Mouse (Mus musculus): ENCODE measurements at regions not wholly inside any gene's neighbourhood (a gene's known extent, or its start where the extent isn't known, plus 50 kb on each side); places are given as distances from the start of the nearest gene placed in this dataset.

DNA sequence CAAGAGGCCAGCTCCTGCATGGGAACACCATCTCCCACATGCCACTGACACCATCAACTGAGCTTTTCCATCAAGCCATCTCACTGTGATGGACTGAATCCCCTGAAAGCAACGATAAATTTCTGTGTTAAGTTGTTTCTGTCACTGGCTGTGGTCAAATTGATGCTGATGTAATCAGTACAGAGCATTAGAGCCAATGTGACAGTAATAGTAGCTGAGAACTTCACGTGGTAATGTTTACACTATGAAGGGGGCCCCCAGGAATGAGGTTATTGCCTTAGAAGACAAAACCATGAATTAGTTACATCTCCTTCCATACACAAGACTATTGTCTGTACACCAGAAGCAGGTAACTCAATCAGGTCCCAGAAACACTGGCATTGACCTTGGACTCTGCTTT, 264.5 kb downstream of the Trib2 start:
- Histone ChIP-seq H3ac (ENCODE audit: control insufficient read depth, insufficient read length) (no peak overlapping the region), H3K79me2 (ENCODE audit: control insufficient read depth, insufficient read depth) (no peaks in the 10 kb centered on the region), H3K4me3 (no peak overlapping the region), H3K4me2 (ENCODE audit: low read depth) (no peak overlapping the region), H3K27me3 (ENCODE audit: control insufficient read depth, insufficient read depth, insufficient read length) (no peaks in the 10 kb centered on the region), H3K36me3 (ENCODE audit: control insufficient read depth, insufficient read depth) (no peaks in the 10 kb centered on the region)
- TF ChIP-seq USF1 (IDR thresholded peaks at IDR 0.05; ENCODE audit: low read depth) (no peak), REST (IDR thresholded peaks at IDR 0.05; ENCODE audit: insufficient read depth, insufficient read length) (no peak), POLR2A (IDR thresholded peaks at IDR 0.05; ENCODE audit: insufficient read length, low read depth) (no peak), CEBPB (IDR thresholded peaks at IDR 0.05; ENCODE audit: insufficient read depth, poor library complexity, severe bottlenecking) (no peak), E2F4 (IDR thresholded peaks at IDR 0.05; ENCODE audit: insufficient read depth) (no peak), POLR2AphosphoS2 (IDR thresholded peaks at IDR 0.05; ENCODE audit: insufficient read length, low read depth) (no peak), MYOD1 (IDR thresholded peaks at IDR 0.05; ENCODE audit: control insufficient read depth in 1 of 3, insufficient read length in 2 of 3, low read depth in 2 of 3) (no peak)

DNA sequence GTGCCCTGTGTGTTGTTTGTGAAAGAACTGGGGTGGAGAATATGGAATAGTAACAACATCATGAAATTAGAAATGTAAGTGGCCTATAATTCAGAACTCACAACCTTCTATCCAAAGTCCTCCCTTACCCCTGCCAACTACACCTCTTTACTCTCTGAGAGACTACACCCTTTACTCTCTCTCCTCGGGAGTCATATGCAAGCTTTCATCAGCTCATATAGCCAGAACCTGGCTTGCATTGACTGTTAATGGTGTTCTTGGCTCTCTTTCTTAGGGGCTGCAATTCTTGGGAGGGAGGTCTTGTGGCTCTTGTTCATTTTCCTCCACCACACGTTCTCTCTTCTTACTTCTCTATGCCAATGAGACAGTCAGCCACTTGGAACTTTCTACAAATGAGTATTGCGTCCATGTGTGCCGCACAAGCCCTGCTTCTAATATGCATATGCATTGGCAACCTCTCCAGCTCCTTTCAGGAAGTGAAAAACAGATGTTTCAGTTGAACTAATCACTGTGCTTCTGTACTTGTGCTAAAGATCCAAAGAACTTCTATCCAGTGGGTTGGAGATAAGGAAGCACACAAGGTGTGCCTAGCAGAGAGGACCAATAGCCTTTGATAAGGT, 265.3 kb downstream of the Trib2 start:
- Histone ChIP-seq H3ac (ENCODE audit: control insufficient read depth, insufficient read length) (no peak overlapping the region), H3K79me2 (ENCODE audit: control insufficient read depth, insufficient read depth) (no peaks in the 10 kb centered on the region), H3K4me3 (no peak overlapping the region), H3K4me2 (ENCODE audit: low read depth) (no peak overlapping the region), H3K27me3 (ENCODE audit: control insufficient read depth, insufficient read depth, insufficient read length) (no peaks in the 10 kb centered on the region), H3K36me3 (ENCODE audit: control insufficient read depth, insufficient read depth) (no peaks in the 10 kb centered on the region)
- TF ChIP-seq REST (IDR thresholded peaks at IDR 0.05; ENCODE audit: insufficient read depth, insufficient read length) (no peak), MAX (IDR thresholded peaks at IDR 0.05; ENCODE audit: low read depth) (no peak), MYOD1 (IDR thresholded peaks at IDR 0.05; ENCODE audit: control insufficient read depth in 1 of 3, insufficient read length in 2 of 3, low read depth in 2 of 3) (no peak), CEBPB (IDR thresholded peaks at IDR 0.05; ENCODE audit: insufficient read depth, poor library complexity, severe bottlenecking) (no peak), TCF12 (IDR thresholded peaks at IDR 0.05; ENCODE audit: insufficient read depth, poor library complexity, severe bottlenecking) (no peak), SRF (IDR thresholded peaks at IDR 0.05; ENCODE audit: control insufficient read depth, insufficient read length, low read depth) (no peak), MYOG (IDR thresholded peaks at IDR 0.05; ENCODE audit: control insufficient read depth in 1 of 3, insufficient read depth in 1 of 3, insufficient read length in 2 of 3, low read depth in 2 of 3) (no peak), USF1 (IDR thresholded peaks at IDR 0.05; ENCODE audit: low read depth) (no peak), POLR2AphosphoS2 (IDR thresholded peaks at IDR 0.05; ENCODE audit: insufficient read length, low read depth) (no peak)

DNA sequence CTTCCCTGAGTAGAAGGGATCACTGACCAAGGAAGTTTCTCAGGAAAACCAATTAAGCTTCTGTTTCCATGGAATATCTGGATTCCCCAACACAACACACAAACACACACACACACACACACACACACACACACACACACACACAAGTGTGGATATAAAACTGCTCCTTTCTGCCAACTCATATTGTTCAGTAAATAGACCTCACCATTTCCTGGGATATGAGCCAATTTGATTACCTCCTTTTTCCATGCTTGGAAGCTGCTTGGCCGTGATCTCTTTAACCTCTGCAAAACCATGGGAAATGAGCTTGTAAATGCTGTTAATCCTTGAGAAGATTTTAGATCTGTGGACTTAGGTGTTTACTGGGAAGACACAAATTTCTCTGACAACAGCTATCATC, 272.4 kb downstream of the Trib2 start:
- Histone ChIP-seq H3K27me3 (ENCODE audit: control insufficient read depth, insufficient read depth, insufficient read length) (no peaks in the 10 kb centered on the region), H3ac (ENCODE audit: control insufficient read depth, insufficient read length) (no peak overlapping the region), H3K4me2 (ENCODE audit: low read depth) (no peak overlapping the region), H3K4me3 (no peak overlapping the region), H3K36me3 (ENCODE audit: control insufficient read depth, insufficient read depth) (no peaks in the 10 kb centered on the region), H3K79me2 (ENCODE audit: control insufficient read depth, insufficient read depth) (no peaks in the 10 kb centered on the region)
- TF ChIP-seq MYOD1 (IDR thresholded peaks at IDR 0.05; ENCODE audit: control insufficient read depth in 1 of 3, insufficient read length in 2 of 3, low read depth in 2 of 3), result no peak
- TF ChIP-seq POLR2AphosphoS2 (IDR thresholded peaks at IDR 0.05; ENCODE audit: insufficient read length, low read depth), result no peak
- no peak for TF ChIP-seq CEBPB (IDR thresholded peaks at IDR 0.05; ENCODE audit: insufficient read depth, poor library complexity, severe bottlenecking)
- TF ChIP-seq E2F4 (IDR thresholded peaks at IDR 0.05; ENCODE audit: insufficient read depth), result no peak
- no peak for TF ChIP-seq SRF (IDR thresholded peaks at IDR 0.05; ENCODE audit: control insufficient read depth, insufficient read length, low read depth)
- TF ChIP-seq POLR2A (IDR thresholded peaks at IDR 0.05; ENCODE audit: insufficient read length, low read depth), result no peak
- no peak for TF ChIP-seq TCF12 (IDR thresholded peaks at IDR 0.05; ENCODE audit: insufficient read depth, poor library complexity, severe bottlenecking)
- no peak for TF ChIP-seq MAX (IDR thresholded peaks at IDR 0.05; ENCODE audit: low read depth)
- no peak for TF ChIP-seq TCF3 (IDR thresholded peaks at IDR 0.05; ENCODE audit: insufficient read length, low read depth)

DNA sequence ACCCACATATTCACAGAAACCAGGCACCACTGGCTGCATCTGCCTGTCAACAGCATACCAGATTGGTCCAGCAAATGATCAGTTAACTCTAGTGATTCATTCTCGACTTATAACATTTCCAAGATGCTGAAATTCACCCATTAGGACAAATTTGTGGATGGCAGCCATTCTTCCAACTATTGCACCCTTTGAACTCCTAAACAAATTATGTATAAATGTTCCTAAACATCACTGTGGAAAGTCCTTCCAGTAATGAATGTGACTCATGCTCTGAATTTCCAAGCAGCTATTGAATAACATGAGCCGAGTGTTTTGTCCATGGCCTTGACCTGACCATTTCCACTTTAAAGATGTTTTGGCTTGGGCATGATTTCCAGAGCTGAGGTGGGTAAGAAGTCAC, 274.2 kb downstream of the Trib2 start:
- TF ChIP-seq REST (IDR thresholded peaks at IDR 0.05; ENCODE audit: insufficient read depth, insufficient read length) (no peak), TCF12 (IDR thresholded peaks at IDR 0.05; ENCODE audit: insufficient read depth, poor library complexity, severe bottlenecking) (no peak), POLR2AphosphoS2 (IDR thresholded peaks at IDR 0.05; ENCODE audit: insufficient read length, low read depth) (no peak), MYOG (IDR thresholded peaks at IDR 0.05; ENCODE audit: control insufficient read depth in 1 of 3, insufficient read depth in 1 of 3, insufficient read length in 2 of 3, low read depth in 2 of 3) (no peak), MYOD1 (IDR thresholded peaks at IDR 0.05; ENCODE audit: control insufficient read depth in 1 of 3, insufficient read length in 2 of 3, low read depth in 2 of 3) (no peak), E2F4 (IDR thresholded peaks at IDR 0.05; ENCODE audit: insufficient read depth) (no peak), SRF (IDR thresholded peaks at IDR 0.05; ENCODE audit: control insufficient read depth, insufficient read length, low read depth) (no peak), TCF3 (IDR thresholded peaks at IDR 0.05; ENCODE audit: insufficient read length, low read depth) (no peak), POLR2A (IDR thresholded peaks at IDR 0.05; ENCODE audit: insufficient read length, low read depth) (no peak), USF1 (IDR thresholded peaks at IDR 0.05; ENCODE audit: low read depth) (no peak), CEBPB (IDR thresholded peaks at IDR 0.05; ENCODE audit: insufficient read depth, poor library complexity, severe bottlenecking) (no peak), MAX (IDR thresholded peaks at IDR 0.05; ENCODE audit: low read depth) (no peak)
- H3ac ChIP-seq (ENCODE audit: control insufficient read depth, insufficient read length), result no peak overlapping the region
- no peaks in the 10 kb centered on the region for H3K79me2 ChIP-seq (ENCODE audit: control insufficient read depth, insufficient read depth)
- no peak overlapping the region for H3K4me3 ChIP-seq
- H3K4me2 ChIP-seq (ENCODE audit: low read depth), result no peak overlapping the region
- H3K36me3 ChIP-seq (ENCODE audit: control insufficient read depth, insufficient read depth), result no peaks in the 10 kb centered on the region
- no peaks in the 10 kb centered on the region for H3K27me3 ChIP-seq (ENCODE audit: control insufficient read depth, insufficient read depth, insufficient read length)

DNA sequence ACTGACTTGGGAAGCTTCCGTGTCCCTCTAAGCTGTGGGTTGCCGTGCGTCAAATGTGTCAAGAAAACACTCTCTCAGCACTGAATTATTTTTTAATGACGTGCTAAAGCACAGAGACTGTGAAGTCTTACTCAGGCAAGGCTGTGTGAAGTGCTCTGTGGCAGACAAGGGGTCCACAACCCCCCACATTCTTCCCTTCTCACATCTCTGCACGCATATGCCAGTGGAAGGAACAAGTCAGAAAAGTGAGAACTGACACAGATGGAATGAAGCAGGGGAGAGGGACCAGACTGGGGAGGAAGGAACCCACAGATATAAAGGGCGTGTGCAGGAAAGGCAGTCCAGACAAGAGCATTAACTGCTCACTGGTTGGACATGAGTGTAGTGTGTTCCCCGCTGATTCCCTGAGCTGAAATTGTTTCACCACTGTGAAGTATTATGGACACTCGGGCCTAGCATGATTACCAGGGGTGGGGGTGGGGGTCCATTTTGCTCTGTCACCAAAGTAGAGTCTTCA, 279.8 kb downstream of the Trib2 start:
- H3K79me2 ChIP-seq (ENCODE audit: control insufficient read depth, insufficient read depth), result no peaks in the 10 kb centered on the region
- TF ChIP-seq MYOD1 (IDR thresholded peaks at IDR 0.05; ENCODE audit: control insufficient read depth in 1 of 3, insufficient read length in 2 of 3, low read depth in 2 of 3) (no peak), REST (IDR thresholded peaks at IDR 0.05; ENCODE audit: insufficient read depth, insufficient read length) (no peak), TCF12 (IDR thresholded peaks at IDR 0.05; ENCODE audit: insufficient read depth, poor library complexity, severe bottlenecking) (no peak), CEBPB (IDR thresholded peaks at IDR 0.05; ENCODE audit: insufficient read depth, poor library complexity, severe bottlenecking) (no peak), MAX (IDR thresholded peaks at IDR 0.05; ENCODE audit: low read depth) (no peak), TCF3 (IDR thresholded peaks at IDR 0.05; ENCODE audit: insufficient read length, low read depth) (no peak), SRF (IDR thresholded peaks at IDR 0.05; ENCODE audit: control insufficient read depth, insufficient read length, low read depth) (no peak), MYOG (IDR thresholded peaks at IDR 0.05; ENCODE audit: control insufficient read depth in 1 of 3, insufficient read depth in 1 of 3, insufficient read length in 2 of 3, low read depth in 2 of 3) (no peak), E2F4 (IDR thresholded peaks at IDR 0.05; ENCODE audit: insufficient read depth) (no peak), USF1 (IDR thresholded peaks at IDR 0.05; ENCODE audit: low read depth) (no peak), POLR2AphosphoS2 (IDR thresholded peaks at IDR 0.05; ENCODE audit: insufficient read length, low read depth) (no peak), POLR2A (IDR thresholded peaks at IDR 0.05; ENCODE audit: insufficient read length, low read depth) (no peak)
- no peaks in the 10 kb centered on the region for H3K27me3 ChIP-seq (ENCODE audit: control insufficient read depth, insufficient read depth, insufficient read length)
- no peak overlapping the region for H3K4me2 ChIP-seq (ENCODE audit: low read depth)
- no peak overlapping the region for H3K4me3 ChIP-seq
- no peaks in the 10 kb centered on the region for H3K36me3 ChIP-seq (ENCODE audit: control insufficient read depth, insufficient read depth)
- no peak overlapping the region for H3ac ChIP-seq (ENCODE audit: control insufficient read depth, insufficient read length)
